Comparison of ENCODE assay signal across 13 mouse cellular contexts in the genomic region with DNA sequence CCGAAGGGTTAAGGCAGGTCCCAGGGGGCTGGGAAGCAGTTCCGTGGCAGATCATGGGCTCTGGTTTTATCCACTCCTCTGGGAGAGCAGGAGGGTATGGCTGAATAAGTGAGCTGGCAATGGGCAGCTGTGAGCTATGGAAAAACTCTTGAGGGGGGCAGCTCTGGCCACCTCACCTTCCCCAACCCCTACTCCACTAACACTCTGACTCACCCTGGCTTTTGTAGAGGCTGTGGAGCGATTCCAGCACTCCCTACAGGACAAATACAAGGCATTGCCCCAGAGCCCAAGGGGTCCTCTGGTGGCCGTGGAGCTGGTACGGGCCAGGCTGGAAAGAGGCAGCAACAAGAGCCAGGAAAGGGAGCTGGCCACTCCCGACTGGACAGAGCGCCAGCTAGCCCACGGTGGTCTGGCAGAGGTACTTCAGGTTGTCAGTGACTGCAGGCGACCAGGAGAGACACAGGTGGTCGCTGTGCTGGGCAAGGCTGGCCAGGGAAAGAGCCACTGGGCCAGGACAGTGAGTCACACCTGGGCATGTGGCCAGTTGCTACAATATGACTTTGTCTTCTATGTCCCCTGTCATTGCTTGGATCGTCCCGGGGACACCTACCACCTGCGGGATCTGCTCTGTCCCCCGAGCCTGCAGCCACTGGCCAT. TPM values are rescaled to one million over a fixed set of nuclear protein-coding genes. Genes with fewer than 3 reads are reported as not detected.
DNase-seq lines count a peak whose midpoint lies in the region; ATAC-seq and TF ChIP-seq lines count a peak whose summit lies in the region.
"Had no signal": no experiment of that assay in that cellular context is flagged by ENCODE, and none has a peak within 500 bp of the region (broad histone marks: within the 10 kb centered on the region; RNA-seq: fewer than 3 reads in every experiment).

No protein-coding gene starts in this region.

- peak; percentile 62 for ATAC-seq in kidney, postnatal 0 days (replicated peaks; ENCODE audit: low FRiP score, low read depth)
- no peak for ATAC-seq in activated CD4-positive, CD25-positive, alpha-beta regulatory T cell, adult 4 months
- ATAC-seq: forebrain, embryonic 13.5 days; intestine, postnatal 0 days had no signal

- H3K4me3 ChIP-seq in kidney, postnatal 0 days (replicated peaks; ENCODE audit: low read depth, low read length), result no peak overlapping the region
- H3K4me3 ChIP-seq: forebrain, embryonic 13.5 days; neural tube, embryonic 12.5 days had no signal

- WGBS in kidney, postnatal 0 days, result 53% methylated on average over 14 of the region's 14 CpGs

- no peaks in the 10 kb centered on the region for H3K9me3 ChIP-seq in kidney, postnatal 0 days (replicated peaks; ENCODE audit: low read length)
- H3K9me3 ChIP-seq: forebrain, embryonic 13.5 days; neural tube, embryonic 12.5 days had no signal

- H3K27ac ChIP-seq in kidney, postnatal 0 days, result no peak overlapping the region
- H3K27ac ChIP-seq: forebrain, embryonic 13.5 days; neural tube, embryonic 12.5 days had no signal

- no peaks in the 10 kb centered on the region for H3K4me1 ChIP-seq in kidney, postnatal 0 days (replicated peaks; ENCODE audit: insufficient read depth, low read length)
- H3K4me1 ChIP-seq: neural tube, embryonic 12.5 days had no signal

- peak; percentile 27; the same call in 1 of the 2 replicates for TF ChIP-seq CTCF in kidney, postnatal 0 days (IDR thresholded peaks at IDR 0.05; ENCODE audit: low read depth)

- no peaks in the 10 kb centered on the region for H3K36me3 ChIP-seq in kidney, postnatal 0 days (ENCODE audit: insufficient read depth, low read length)
- H3K36me3 ChIP-seq: neural tube, embryonic 12.5 days had no signal

- peak; percentile 49 for DNase-seq in adrenal gland, adult 2 months
- no peak for DNase-seq in adrenal gland, adult 8-10 months
- DNase-seq in kidney, postnatal 0 days (ENCODE audit: low spot score), result peak; percentile 22
- DNase-seq in kidney, adult 18-20 months, result no peak
- peak; percentile 16 for DNase-seq in adipocyte (ENCODE audit: low spot score)
- DNase-seq in cerebellum, adult 9-10 months, result peak; percentile 89
- no peak for DNase-seq in urinary bladder, postnatal 14 days (ENCODE audit: low spot score)
- DNase-seq: midbrain, embryonic 14.5 days; spleen, adult 18-20 months had no signal

- H3K9ac ChIP-seq in kidney, postnatal 0 days (ENCODE audit: low read depth, low read length), result no peak overlapping the region
- H3K9ac ChIP-seq: forebrain, embryonic 13.5 days; neural tube, embryonic 12.5 days had no signal

- H3K27me3 ChIP-seq in kidney, postnatal 0 days (ENCODE audit: insufficient read depth, low read length), result no peaks in the 10 kb centered on the region
- H3K27me3 ChIP-seq: neural tube, embryonic 12.5 days had no signal

- no peak overlapping the region for H3K4me2 ChIP-seq in kidney, postnatal 0 days (ENCODE audit: low read length)
- H3K4me2 ChIP-seq: forebrain, embryonic 13.5 days; neural tube, embryonic 12.5 days had no signal

RNA-seq across cellular contexts. Expression of a gene that starts 30.7 kb away (rescaled TPM):
- 1 to 10 TPM; 1.4 to 2.0 TPM for total RNA-seq in adrenal gland, adult 2 months (2021)
- polyA plus RNA-seq in adrenal gland, adult 2 months (2012; rRNA removed), result 2.3 and 2.9 TPM in 2 replicates
- total RNA-seq in adrenal gland, adult 8-10 months (2022), result 1 to 10 TPM; 1.8 to 6.0 (median 4.7) TPM
- polyA plus RNA-seq in kidney, postnatal 0 days (2015; fragmentation: Nextera tagmentation; extraction: Ambion mirVana), result 0.93 and 0.95 TPM in 2 replicates
- 1 to 10 TPM; 1.3 to 4.3 TPM for polyA plus RNA-seq in activated CD4-positive, CD25-positive, alpha-beta regulatory T cell, adult 4 months (2017; shearing (Covaris generic))

RNA-seq across cellular contexts. Expression of a gene that starts 32.2 kb away (rescaled TPM):
- 10 to 100 TPM; 17.1 to 24.2 TPM for total RNA-seq in adrenal gland, adult 2 months (2021)
- 89.2 and 99.6 TPM in 2 replicates for polyA plus RNA-seq in adrenal gland, adult 2 months (2012; rRNA removed)
- 10 to 100 TPM; 21.3 to 29.9 (median 25.9) TPM for total RNA-seq in adrenal gland, adult 8-10 months (2022)
- polyA plus RNA-seq in kidney, postnatal 0 days (2015; fragmentation: Nextera tagmentation; extraction: Ambion mirVana), result 17.3 and 21.7 TPM in 2 replicates
- polyA plus RNA-seq in activated CD4-positive, CD25-positive, alpha-beta regulatory T cell, adult 4 months (2017; shearing (Covaris generic)), result 1 to 10 TPM; 3.0 to 3.1 TPM

RNA-seq across cellular contexts. Expression of a gene that starts 34.5 kb away (rescaled TPM):
- 10 to 100 TPM; 44.0 to 44.4 TPM for total RNA-seq in adrenal gland, adult 2 months (2021)
- polyA plus RNA-seq in adrenal gland, adult 2 months (2012; rRNA removed), result 15.9 and 22.6 TPM in 2 replicates
- 10 to 100 TPM; 37.2 to 55.9 (median 51.3) TPM for total RNA-seq in adrenal gland, adult 8-10 months (2022)
- 32.5 and 35.0 TPM in 2 replicates for polyA plus RNA-seq in kidney, postnatal 0 days (2015; fragmentation: Nextera tagmentation; extraction: Ambion mirVana)
- 1 to 10 TPM; 7.0 to 7.8 TPM for polyA plus RNA-seq in activated CD4-positive, CD25-positive, alpha-beta regulatory T cell, adult 4 months (2017; shearing (Covaris generic))

Comparison
In these comparisons a context has a peak if more than half of its experiments do, and no peak if none do; other contexts are left out.
1. DNase-seq: peak in adrenal gland, adult 2 months (single experiment), kidney, postnatal 0 days (single experiment), adipocyte (single experiment) and cerebellum, adult 9-10 months (single experiment); none in adrenal gland, adult 8-10 months (single experiment), kidney, adult 18-20 months (single experiment) and urinary bladder, postnatal 14 days (single experiment).